Comparison of ENCODE assay signal across 7 mouse cellular contexts in genomic region chr13:51792729-51793424, GRCm38 (mm10). TPM values are rescaled to one million over a fixed set of nuclear protein-coding genes. Genes with fewer than 3 reads are reported as not detected.
DNase-seq lines count a peak whose midpoint lies in the region; ATAC-seq and TF ChIP-seq lines count a peak whose summit lies in the region.

No protein-coding gene starts in this region.

- TF ChIP-seq POLR2A in spleen, adult 2 months (IDR thresholded peaks at IDR 0.05; ENCODE audit: low read depth, low read length) = no peak

- H3K4me2 ChIP-seq in embryonic facial prominence, embryonic 15.5 days (replicated peaks) = peak overlapping the region; percentile 90
- H3K4me2 ChIP-seq in heart, postnatal 0 days (ENCODE audit: low read depth, low read length) = peak overlapping the region; percentile 96

- TF ChIP-seq EP300 in heart, postnatal 0 days (IDR thresholded peaks at IDR 0.05; ENCODE audit: low read depth) = no peak

- H3K4me3 ChIP-seq in embryonic facial prominence, embryonic 15.5 days (replicated peaks) = peak overlapping the region; percentile 83
- peak overlapping the region; percentile 83 for H3K4me3 ChIP-seq in heart, postnatal 0 days (ENCODE audit: low read depth, low read length)
- peak overlapping the region; percentile 88 for H3K4me3 ChIP-seq in spleen, adult 2 months (ENCODE audit: extremely low read depth, insufficient read depth, insufficient read length)

- peaks cover 27% of the 10 kb centered on the region for H3K4me1 ChIP-seq in embryonic facial prominence, embryonic 15.5 days
- H3K4me1 ChIP-seq in heart, postnatal 0 days (ENCODE audit: control insufficient read depth, insufficient read depth) = 0 out of 2 replicates have a peak, but pooled peaks cover 5% of the 10 kb centered on the region
- H3K4me1 ChIP-seq in spleen, adult 2 months (ENCODE audit: control insufficient read depth, insufficient read depth, insufficient read length) = peaks cover 21% of the 10 kb centered on the region

- H3K9ac ChIP-seq in embryonic facial prominence, embryonic 15.5 days = peak overlapping the region; percentile 67
- peak overlapping the region; percentile 72 for H3K9ac ChIP-seq in heart, postnatal 0 days (replicated peaks; ENCODE audit: low read depth, low read length)

- no peaks in the 10 kb centered on the region; the same call in 1 of the 2 replicates for H3K27me3 ChIP-seq in embryonic facial prominence, embryonic 15.5 days
- no peaks in the 10 kb centered on the region for H3K27me3 ChIP-seq in heart, postnatal 0 days (ENCODE audit: control insufficient read depth, insufficient read depth, low read length)
- no peaks in the 10 kb centered on the region for H3K27me3 ChIP-seq in spleen, adult 2 months (ENCODE audit: control insufficient read depth, insufficient read depth, low read length)

- H3K36me3 ChIP-seq in embryonic facial prominence, embryonic 15.5 days = no peaks in the 10 kb centered on the region
- no peaks in the 10 kb centered on the region for H3K36me3 ChIP-seq in heart, postnatal 0 days (replicated peaks; ENCODE audit: control insufficient read depth, insufficient read depth, low read length)
- no peaks in the 10 kb centered on the region for H3K36me3 ChIP-seq in spleen, adult 2 months (ENCODE audit: control insufficient read depth, insufficient read depth, low read length)

- H3K9me3 ChIP-seq in embryonic facial prominence, embryonic 15.5 days (replicated peaks) = no peaks in the 10 kb centered on the region
- H3K9me3 ChIP-seq in heart, postnatal 0 days (replicated peaks; ENCODE audit: control insufficient read depth, low read length) = no peaks in the 10 kb centered on the region

- WGBS in embryonic facial prominence, embryonic 15.5 days = under 1% methylated on average over 43 of the region's 43 CpGs
- 3% methylated on average over 41 of the region's 43 CpGs for WGBS in heart, postnatal 0 days
- 2% methylated on average over 43 of the region's 43 CpGs for WGBS in spleen, adult 2 months

- peak; percentile 21; the same call in 1 of the 2 replicates for ATAC-seq in embryonic facial prominence, embryonic 15.5 days (ENCODE audit: insufficient number of reproducible peaks, low FRiP score, low TSS enrichment, low read depth)
- ATAC-seq in heart, postnatal 0 days (ENCODE audit: insufficient read depth, low read depth) = peak; percentile 63
- peak; percentile 59 for ATAC-seq in megakaryocyte progenitor cell, adult 5-6 weeks (replicated peaks; ENCODE audit: poor library complexity)

- peak; percentile 28 for DNase-seq in ES-CJ7 (ENCODE audit: low read depth, low spot score)
- DNase-seq in adrenal gland, postnatal 10 days = peak; percentile 37
- DNase-seq in heart, postnatal 0 days (ENCODE audit: low spot score) = peak; percentile 43
- peak; percentile 29 to 67 for DNase-seq in kidney, postnatal 36 days
- peak in 1 of 2 experiments; percentile 77 for DNase-seq in spleen, adult 2 months (ENCODE audit: low read depth in 1 of 2, low spot score in 2 of 2)

- no peak for TF ChIP-seq CTCF in heart, postnatal 0 days (IDR thresholded peaks at IDR 0.05; ENCODE audit: low read depth)
- TF ChIP-seq CTCF in spleen, adult 2 months (IDR thresholded peaks at IDR 0.05; ENCODE audit: extremely low read depth, insufficient read depth, insufficient read length, insufficient replicate concordance) = no peak

- 0 out of 2 replicates have a peak overlapping the region, but pooled peaks have one; percentile 11 for H3K27ac ChIP-seq in embryonic facial prominence, embryonic 15.5 days (replicated peaks)
- peak overlapping the region; percentile 18 for H3K27ac ChIP-seq in heart, postnatal 0 days (ENCODE audit: low read depth)
- peak overlapping the region; percentile 93 for H3K27ac ChIP-seq in spleen, adult 2 months (ENCODE audit: insufficient read depth, low read length)

RNA-seq across cellular contexts. Expression of gene Sema4d, which starts 0.7 kb away (rescaled TPM):
- total RNA-seq in adrenal gland, postnatal 10 days (2021) = 10 to 100 TPM; 13.9 to 25.4 TPM
- 9.4 and 11.1 TPM in 2 replicates for polyA plus RNA-seq in embryonic facial prominence, embryonic 15.5 days (2015; fragmentation: Nextera tagmentation; extraction: Ambion mirVana)
- 11.6 and 12.6 TPM in 2 replicates for total RNA-seq in heart, postnatal 0 days (2014; rRNA removed; ENCODE audit: low replicate concordance)
- polyA plus RNA-seq in heart, postnatal 0 days (2015; fragmentation: Nextera tagmentation; extraction: Ambion mirVana) = 16.7 and 18.2 TPM in 2 replicates
- 25.4 and 27.1 TPM in 2 replicates for total RNA-seq in megakaryocyte progenitor cell, adult 5-6 weeks (2015)
- total RNA-seq in megakaryocyte progenitor cell, adult 5-6 weeks (2017) = 8.6 and 10.7 TPM in 2 replicates
- 77.0 and 103 TPM in 2 replicates for polyA plus RNA-seq in spleen, adult 2 months (2012; rRNA removed)

RNA-seq across cellular contexts. Expression of gene Gadd45g, which starts 53.6 kb away (rescaled TPM):
- total RNA-seq in adrenal gland, postnatal 10 days (2021) = 10 to 100 TPM; 28.4 to 87.1 TPM
- 79.3 and 88.7 TPM in 2 replicates for polyA plus RNA-seq in embryonic facial prominence, embryonic 15.5 days (2015; fragmentation: Nextera tagmentation; extraction: Ambion mirVana)
- 18.7 and 30.4 TPM in 2 replicates for total RNA-seq in heart, postnatal 0 days (2014; rRNA removed; ENCODE audit: low replicate concordance)
- 33.2 and 46.6 TPM in 2 replicates for polyA plus RNA-seq in heart, postnatal 0 days (2015; fragmentation: Nextera tagmentation; extraction: Ambion mirVana)
- total RNA-seq in megakaryocyte progenitor cell, adult 5-6 weeks (2015) = 1.8 and 2.6 TPM in 2 replicates
- 2.5 and 2.6 TPM in 2 replicates for total RNA-seq in megakaryocyte progenitor cell, adult 5-6 weeks (2017)
- 14.6 and 19.8 TPM in 2 replicates for polyA plus RNA-seq in spleen, adult 2 months (2012; rRNA removed)

Comparison
In these comparisons a context has a peak if more than half of its experiments do, and no peak if none do; other contexts are left out.
1. H3K27ac ChIP-seq: peak in every context shown above with its lines; median percentile 93 in spleen, adult 2 months; 18 in heart, postnatal 0 days; 11 in embryonic facial prominence, embryonic 15.5 days.